Comparison of ENCODE assay signal across 8 mouse cellular contexts in the genomic region with DNA sequence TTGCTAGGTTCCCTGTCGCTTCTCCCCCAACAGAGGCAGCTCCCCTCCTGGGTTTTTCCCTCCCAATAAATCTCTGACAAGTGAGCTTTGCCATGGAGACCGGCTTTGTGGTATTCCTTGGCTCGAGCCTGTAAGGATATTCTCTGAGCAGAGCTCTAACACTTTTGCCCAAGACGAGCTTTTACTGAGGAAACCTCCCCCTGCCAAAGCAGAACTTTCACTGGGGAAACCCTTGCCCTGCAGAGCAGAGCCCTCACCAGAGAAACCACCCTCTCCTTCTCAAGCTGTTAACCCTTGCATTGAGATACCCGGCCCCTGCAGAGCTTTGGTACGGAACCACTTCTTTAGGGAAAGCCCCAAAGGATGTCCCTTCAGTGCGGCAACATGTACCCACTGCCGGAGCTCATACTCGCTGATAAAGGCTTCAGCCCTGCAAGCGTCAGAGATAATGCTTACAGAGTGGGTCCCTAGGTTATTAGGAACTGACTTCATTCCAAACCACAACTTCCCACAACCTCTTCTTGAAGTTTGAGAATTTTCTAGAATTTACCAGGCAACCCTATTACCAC. TPM values are rescaled to one million over a fixed set of nuclear protein-coding genes. Genes with fewer than 3 reads are reported as not detected.
DNase-seq lines count a peak whose midpoint lies in the region; ATAC-seq lines count a peak whose summit lies in the region.

No protein-coding gene starts in this region.

- H3K36me3 ChIP-seq in forebrain, embryonic 13.5 days (ENCODE audit: poor library complexity, severe bottlenecking): no peaks in the 10 kb centered on the region
- H3K36me3 ChIP-seq in forebrain, embryonic 10.5 days (replicated peaks): no peaks in the 10 kb centered on the region
- no peaks in the 10 kb centered on the region for H3K36me3 ChIP-seq in intestine, embryonic 15.5 days

- H3K27ac ChIP-seq in forebrain, embryonic 13.5 days: no peak overlapping the region
- H3K27ac ChIP-seq in forebrain, embryonic 10.5 days: no peak overlapping the region
- no peak overlapping the region for H3K27ac ChIP-seq in intestine, embryonic 15.5 days

- peaks cover 3% of the 10 kb centered on the region; the same call in 1 of the 2 replicates for H3K4me1 ChIP-seq in forebrain, embryonic 13.5 days
- H3K4me1 ChIP-seq in forebrain, embryonic 10.5 days: peaks cover 12% of the 10 kb centered on the region
- H3K4me1 ChIP-seq in intestine, embryonic 15.5 days (replicated peaks): no peaks in the 10 kb centered on the region

- no peaks in the 10 kb centered on the region for H3K9me3 ChIP-seq in forebrain, embryonic 13.5 days (replicated peaks)
- no peaks in the 10 kb centered on the region for H3K9me3 ChIP-seq in forebrain, embryonic 10.5 days
- H3K9me3 ChIP-seq in intestine, embryonic 15.5 days: no peaks in the 10 kb centered on the region

- 41% methylated on average over 10 of the region's 10 CpGs for WGBS in forebrain, embryonic 13.5 days
- 53% methylated on average over 10 of the region's 10 CpGs for WGBS in forebrain, embryonic 10.5 days
- 40% methylated on average over 10 of the region's 10 CpGs for WGBS in intestine, embryonic 15.5 days

- no peak overlapping the region for H3K4me3 ChIP-seq in forebrain, embryonic 13.5 days
- H3K4me3 ChIP-seq in forebrain, embryonic 10.5 days: no peak overlapping the region
- H3K4me3 ChIP-seq in intestine, embryonic 15.5 days (replicated peaks): no peak overlapping the region

- H3K4me2 ChIP-seq in forebrain, embryonic 13.5 days: no peak overlapping the region
- no peak overlapping the region for H3K4me2 ChIP-seq in intestine, embryonic 15.5 days (replicated peaks)

- no peak overlapping the region for H3K9ac ChIP-seq in forebrain, embryonic 13.5 days
- no peak overlapping the region for H3K9ac ChIP-seq in intestine, embryonic 15.5 days

- no peak for DNase-seq in forebrain, embryonic 10.5 days (ENCODE audit: extremely low spot score, low spot score)
- peak; percentile 30 for DNase-seq in thymus, postnatal 14 days
- no peak for DNase-seq in thymus, postnatal 10 days (ENCODE audit: low spot score in 2 of 2)
- peak; percentile 24 for DNase-seq in lung, postnatal 25 days (ENCODE audit: low spot score)
- no peak for DNase-seq in layer of hippocampus, postnatal 14 days (ENCODE audit: low spot score in 2 of 2)
- no peak for DNase-seq in urinary bladder, postnatal 10 days (ENCODE audit: low spot score)

- no peaks in the 10 kb centered on the region for H3K27me3 ChIP-seq in forebrain, embryonic 13.5 days
- no peaks in the 10 kb centered on the region for H3K27me3 ChIP-seq in forebrain, embryonic 10.5 days (ENCODE audit: poor library complexity, severe bottlenecking)
- no peaks in the 10 kb centered on the region for H3K27me3 ChIP-seq in intestine, embryonic 15.5 days (replicated peaks)

- peak; percentile 36; the same call in 1 of the 2 replicates for ATAC-seq in forebrain, embryonic 13.5 days
- ATAC-seq in intestine, embryonic 15.5 days: no peak

RNA-seq across cellular contexts. Expression of a gene that starts 50.7 kb away (rescaled TPM):
- 3.1 TPM in 2 replicates for polyA plus RNA-seq in forebrain, embryonic 13.5 days (2015; fragmentation: Nextera tagmentation; extraction: Ambion mirVana)
- polyA plus RNA-seq in forebrain, embryonic 10.5 days (2016; fragmentation: Nextera tagmentation; extraction: Ambion mirVana): 2.0 and 2.5 TPM in 2 replicates
- 1 to 10 TPM; 1.8 to 1.9 TPM for total RNA-seq in layer of hippocampus, postnatal 14 days (2021)
- 12.8 and 13.0 TPM in 2 replicates for polyA plus RNA-seq in intestine, embryonic 15.5 days (2015; fragmentation: Nextera tagmentation; extraction: Ambion mirVana)

Comparison
In these comparisons a context has a peak if more than half of its experiments do, and no peak if none do; other contexts are left out.
1. DNase-seq: peak in thymus, postnatal 14 days (single experiment) and lung, postnatal 25 days (single experiment); none in forebrain, embryonic 10.5 days (single experiment), thymus, postnatal 10 days (0 of 2), layer of hippocampus, postnatal 14 days (0 of 2) and urinary bladder, postnatal 10 days (single experiment).